Mouse (Mus musculus) CH12.LX (cell line): Measurements from ENCODE around the gene Supt3. TPM values are rescaled to one million over a fixed set of nuclear protein-coding genes. Genes with fewer than 3 reads are reported as not detected.

Source experiments
- DNase-seq: peaks from one replicate; pipeline ENCODE4 v3.0.0-alpha.2; 2013; ENCODE audit errors: extremely low read depth
- H3K27ac ChIP-seq: 2 replicates; pipeline ENCODE4 v1.5.1; 2012; ENCODE audit warnings: low read depth, mild to moderate bottlenecking, control low read depth, moderate library complexity; ENCODE audit not compliant: insufficient read depth
- H3K27me3 ChIP-seq: replicated peaks from 2 replicates; pipeline ENCODE3; 2012; ENCODE audit warnings: inconsistent platforms
- H3K36me3 ChIP-seq, 2 experiments: replicated peaks in 1 of 2; 2 replicates each; pipeline versions ENCODE3 to v1.6.1; 2012; ENCODE audit warnings: inconsistent platforms in 1 of 2, low read length in 1 of 2, mild to moderate bottlenecking in 1 of 2, mixed read lengths in 1 of 2, moderate library complexity in 1 of 2; ENCODE audit not compliant: control insufficient read depth in 1 of 2, insufficient read depth in 1 of 2
- H3K4me1 ChIP-seq, 2 experiments: 2 replicates each; pipeline ENCODE4 v1.6.1; 2012; ENCODE audit warnings: inconsistent platforms in 1 of 2, moderate library complexity in 1 of 2; ENCODE audit not compliant: insufficient read depth in 2 of 2, control insufficient read depth in 1 of 2
- H3K4me2 ChIP-seq: 2 replicates; pipeline ENCODE4 v1.6.1; 2012; ENCODE audit warnings: low read depth, mild to moderate bottlenecking, control low read depth; ENCODE audit not compliant: poor library complexity, insufficient read depth, severe bottlenecking
- H3K4me3 ChIP-seq, 3 experiments: fragments of 150-350 bp in 1 of 3; sonication (generic) in 1 of 3; replicated peaks in 1 of 3; 2 replicates each; pipeline versions ENCODE3 to v1.5.1; 2011 to 2012; ENCODE audit warnings: low read depth in 2 of 3, low read length in 2 of 3, mild to moderate bottlenecking in 2 of 3, moderate library complexity in 2 of 3, control low read depth in 1 of 3, improper control_type of control experiment in 1 of 3, inconsistent platforms in 1 of 3, mixed read lengths in 1 of 3; ENCODE audit not compliant: poor library complexity in 1 of 3
- H3K79me2 ChIP-seq: replicated peaks from 2 replicates; pipeline ENCODE4 v1.6.1; 2012; ENCODE audit warnings: mild to moderate bottlenecking, moderate library complexity; ENCODE audit not compliant: control insufficient read depth, poor library complexity, insufficient read depth, severe bottlenecking; ENCODE audit errors: extremely low read depth
- H3K9ac ChIP-seq: 2 replicates; pipeline ENCODE4 v1.6.1; 2012; ENCODE audit warnings: low read depth, mild to moderate bottlenecking, control low read depth, moderate library complexity; ENCODE audit not compliant: insufficient read depth
- H3K9me3 ChIP-seq: replicated peaks from 2 replicates; pipeline ENCODE3; 2012; ENCODE audit warnings: low read length, inconsistent platforms, mixed read lengths
- BHLHE40 ChIP-seq: IDR thresholded peaks from 2 replicates; pipeline ENCODE4 v1.6.1; 2011; ENCODE audit warnings: mild to moderate bottlenecking, low read depth, low read length, improper control_type of control experiment
- CHD1 ChIP-seq: IDR thresholded peaks from 2 replicates; pipeline ENCODE4 v1.6.1; 2012; ENCODE audit warnings: low read depth, low read length, improper control_type of control experiment, inconsistent platforms
- CHD2 ChIP-seq: IDR thresholded peaks from 2 replicates; pipeline ENCODE4 v1.6.1; 2011; ENCODE audit warnings: low read length, improper control_type of control experiment
- CTCF ChIP-seq, 2 experiments: IDR thresholded peaks in 1 of 2; conservative IDR thresholded peaks in 1 of 2; 2 replicates each; pipeline ENCODE4 v1.5.1; 2011 to 2012; ENCODE audit warnings: low read depth in 2 of 2, low read length in 2 of 2, improper control_type of control experiment in 1 of 2, inconsistent platforms in 1 of 2, mild to moderate bottlenecking in 1 of 2, moderate library complexity in 1 of 2
- E2F4 ChIP-seq: IDR thresholded peaks from 2 replicates; pipeline ENCODE4 v1.6.1; 2011; ENCODE audit warnings: low read depth, low read length, improper control_type of control experiment; ENCODE audit not compliant: insufficient replicate concordance
- EP300 ChIP-seq: IDR thresholded peaks from 2 replicates; pipeline ENCODE4 v1.6.1; 2011; ENCODE audit warnings: low read length, improper control_type of control experiment
- HCFC1 ChIP-seq: IDR thresholded peaks from 2 replicates; pipeline ENCODE4 v1.6.1; 2012; ENCODE audit warnings: low read depth, mild to moderate bottlenecking, inconsistent platforms, low read length, improper control_type of control experiment
- JUND ChIP-seq: conservative IDR thresholded peaks from 2 replicates; pipeline ENCODE4 v1.6.1; 2011; ENCODE audit warnings: low read depth, low read length, improper control_type of control experiment
- MAX ChIP-seq: IDR thresholded peaks from 2 replicates; pipeline ENCODE4 v1.6.1; 2011; ENCODE audit warnings: low read length, improper control_type of control experiment
- MXI1 ChIP-seq: IDR thresholded peaks from 2 replicates; pipeline ENCODE4 v1.6.1; 2011; ENCODE audit warnings: mild to moderate bottlenecking, low read depth, low read length, improper control_type of control experiment
- NELFE ChIP-seq: IDR thresholded peaks from 2 replicates; pipeline ENCODE4 v1.6.1; 2011; ENCODE audit warnings: low read depth, low read length, improper control_type of control experiment
- RAD21 ChIP-seq: IDR thresholded peaks from 2 replicates; pipeline ENCODE4 v1.6.1; 2011; ENCODE audit warnings: low read depth, mild to moderate bottlenecking, low read length, improper control_type of control experiment, moderate library complexity
- UBTF ChIP-seq: IDR thresholded peaks from 2 replicates; pipeline ENCODE4 v1.6.1; 2012; ENCODE audit warnings: low read depth, mild to moderate bottlenecking, inconsistent platforms, low read length, improper control_type of control experiment, moderate library complexity
- USF2 ChIP-seq: conservative IDR thresholded peaks from 2 replicates; pipeline ENCODE4 v1.6.1; 2011; ENCODE audit warnings: low read depth, low read length, improper control_type of control experiment
- ZC3H11A ChIP-seq: IDR thresholded peaks from 2 replicates; pipeline ENCODE4 v1.6.1; 2012; ENCODE audit warnings: low read depth, mild to moderate bottlenecking, inconsistent platforms, low read length, improper control_type of control experiment
- ZKSCAN1 ChIP-seq: IDR thresholded peaks from 2 replicates; pipeline ENCODE4 v1.6.1; 2012; ENCODE audit warnings: low read depth, inconsistent platforms, low read length, improper control_type of control experiment, borderline replicate concordance
- ZMIZ1 ChIP-seq: IDR thresholded peaks from 2 replicates; pipeline ENCODE4 v1.6.1; 2012; ENCODE audit warnings: low read depth, mild to moderate bottlenecking, inconsistent platforms, low read length, improper control_type of control experiment
- dilution Hi-C: fragments of 300-500 bp; cut with MboI; formaldehyde crosslinking; loops from 2 replicates; pipeline ENCODE4 v1.14.3; 2020; ENCODE audit warnings: low sequenced_read_pairs; ENCODE audit not compliant: extremely low pct_unique_long_range_greater_than_20kb, extremely low pct_ligation_motif_present
- in situ Hi-C: fragments of 300-500 bp; cut with MboI; formaldehyde crosslinking; loops from 3 replicates; pipeline ENCODE4 v1.14.3; 2019; ENCODE audit warnings: low sequenced_read_pairs, low pct_ligation_motif_present, low pct_unique_long_range_greater_than_20kb, mixed read lengths
- polyA plus RNA-seq: library from polyadenylated mRNA; unstranded; fragments of >175 nt; gene quantifications from 2 replicates; pipeline ENCODE4 v1.2.1, GENCODE M21; 2012; ENCODE audit warnings: low read depth; ENCODE audit not compliant: insufficient read length
- total RNA-seq, 2 experiments: library from RNA; depleted of rRNA; stranded (reverse); fragments of 300-350 nt in 1 of 2; fragments of >200 nt in 1 of 2; gene quantifications; 2 replicates each; pipeline ENCODE4 v1.2.3; 2012 to 2014

Supt3 gene
- total and polyA plus RNA-seq, 3 experiments, result 8.3 to 22.7 (median 13.1) TPM

GRCm38 (mm10) chr17:45054526-45054925, 277.6 kb downstream of the Supt3 start:
- Histone ChIP-seq H3K79me2 (no peaks in the 10 kb centered on the region), H3K27me3 (no peaks in the 10 kb centered on the region), H3K4me2 (no peak overlapping the region), H3K4me3 (no peak overlapping the region), H3K27ac (no peak overlapping the region), H3K9me3 (no peaks in the 10 kb centered on the region), H3K36me3 (peaks cover 0 to 7% of the 10 kb centered on the region in 2 experiments), H3K9ac (no peak overlapping the region), H3K4me1 (peaks cover 8 to 12% of the 10 kb centered on the region in 2 experiments; a peak in 2 of 4 replicates)
- TF ChIP-seq CTCF (conservative IDR thresholded peaks at IDR 0.05 in 1 of 2, IDR thresholded peaks at IDR 0.05 in 1 of 2; ENCODE audit: low read depth in 2 of 2, low read length in 2 of 2) (no peak), ZKSCAN1 (no peak), BHLHE40 (no peak), EP300 (no peak), ZMIZ1 (no peak), HCFC1 (no peak), E2F4 (no peak)
- dilution Hi-C loops, result no loop called here
- in situ Hi-C loops, result no loop called here
- DNase-seq, result no peak

GRCm38 (mm10) chr17:45056894-45057293, 279.9 kb downstream of the Supt3 start:
- no peak for DNase-seq
- Histone ChIP-seq H3K4me3 (no peak overlapping the region), H3K36me3 (peaks cover 0 to 2% of the 10 kb centered on the region in 2 experiments), H3K4me2 (no peak overlapping the region), H3K9ac (no peak overlapping the region), H3K27me3 (no peaks in the 10 kb centered on the region), H3K4me1 (peaks cover 8 to 12% of the 10 kb centered on the region in 2 experiments; a peak in 2 of 4 replicates), H3K27ac (no peak overlapping the region), H3K9me3 (no peaks in the 10 kb centered on the region), H3K79me2 (no peaks in the 10 kb centered on the region)
- dilution Hi-C loops (no loop called here), in situ Hi-C loops (no loop called here)
- TF ChIP-seq JUND (no peak), NELFE (no peak), ZC3H11A (no peak), CHD2 (no peak), CHD1 (no peak), UBTF (no peak), ZMIZ1 (no peak), MXI1 (no peak), MAX (no peak), USF2 (no peak), ZKSCAN1 (no peak), CTCF (conservative IDR thresholded peaks at IDR 0.05 in 1 of 2, IDR thresholded peaks at IDR 0.05 in 1 of 2; ENCODE audit: low read depth in 2 of 2, low read length in 2 of 2) (no peak), HCFC1 (no peak), RAD21 (no peak)
